Mouse (Mus musculus): ENCODE measurements around the gene Thop1. TPM values are rescaled to one million over a fixed set of nuclear protein-coding genes. Genes with fewer than 3 reads are reported as not detected.
A peak's percentile ranks its signal among the peaks of the same experiment; 100 is the strongest.
"Not testable (repeated sequence)": the region's sequence is repeated elsewhere in the genome, so short reads cannot be mapped to it uniquely, and the experiment has no call there.

Gene Thop1
- polyA plus RNA-seq, 1 experiment from 2014 or later, result 113 TPM

GRCm38 (mm10) chr10:81064519-81064918 is 5.3 kb upstream of the Thop1 start:
- H3K27ac ChIP-seq; H3K4me1 ChIP-seq; H3K27me3 ChIP-seq (ENCODE audit: low read depth, poor library complexity, severe bottlenecking); H3K4me3 ChIP-seq; H3K36me3 ChIP-seq; H3K9me3 ChIP-seq (replicated peaks); DNase-seq (ENCODE audit: low spot score): not testable (repeated sequence)
- 85% methylated on average over 8 of the region's 8 CpGs for WGBS

- Histone ChIP-seq H3K9me3 (replicated peaks) (no peaks in the 10 kb centered on the region), H3K27ac (no peak overlapping the region), H3K27me3 (ENCODE audit: low read depth, poor library complexity, severe bottlenecking) (no peaks in the 10 kb centered on the region), H3K4me3 (no peak overlapping the region), H3K4me1 (peaks cover 23% of the 10 kb centered on the region), H3K36me3 (peaks cover 25% of the 10 kb centered on the region)
- 77% methylated on average over 5 of the region's 5 CpGs for WGBS
- DNase-seq (ENCODE audit: low spot score), result no peak
Measured at GRCm38 (mm10) chr10:81068706-81069105, 1.1 kb upstream of the Thop1 start.

GRCm38 (mm10) chr10:81072290-81072689 is 2.5 kb downstream of the Thop1 start:
- Histone ChIP-seq H3K4me3 (no peak overlapping the region), H3K4me1 (peaks cover 23% of the 10 kb centered on the region), H3K27me3 (ENCODE audit: low read depth, poor library complexity, severe bottlenecking) (no peaks in the 10 kb centered on the region), H3K36me3 (peaks cover 60% of the 10 kb centered on the region), H3K27ac (no peak overlapping the region), H3K9me3 (replicated peaks) (no peaks in the 10 kb centered on the region)
- no peak for DNase-seq (ENCODE audit: low spot score)
- 98% methylated on average over 8 of the region's 8 CpGs for WGBS

GRCm38 (mm10) chr10:81073464-81073863 is 3.6 kb downstream of the Thop1 start:
- peaks cover 23% of the 10 kb centered on the region for H3K4me1 ChIP-seq
- H3K36me3 ChIP-seq, result peaks cover 71% of the 10 kb centered on the region
- H3K4me3 ChIP-seq, result no peak overlapping the region
- 68% methylated on average over 7 of the region's 7 CpGs for WGBS
- DNase-seq (ENCODE audit: low spot score), result peak; percentile 46
- H3K27me3 ChIP-seq (ENCODE audit: low read depth, poor library complexity, severe bottlenecking), result no peaks in the 10 kb centered on the region
- H3K27ac ChIP-seq, result no peak overlapping the region
- no peaks in the 10 kb centered on the region for H3K9me3 ChIP-seq (replicated peaks)

GRCm38 (mm10) chr10:81075734-81076133 is 5.9 kb downstream of the Thop1 start:
- no peaks in the 10 kb centered on the region for H3K9me3 ChIP-seq (replicated peaks)
- WGBS, result 92% methylated on average over 8 of the region's 8 CpGs
- peaks cover 8% of the 10 kb centered on the region for H3K4me1 ChIP-seq
- no peak overlapping the region for H3K4me3 ChIP-seq
- H3K36me3 ChIP-seq, result peaks cover 94% of the 10 kb centered on the region
- no peak for DNase-seq (ENCODE audit: low spot score)
- H3K27ac ChIP-seq, result no peak overlapping the region
- no peaks in the 10 kb centered on the region for H3K27me3 ChIP-seq (ENCODE audit: low read depth, poor library complexity, severe bottlenecking)

- Histone ChIP-seq H3K4me3 (no peak overlapping the region), H3K4me1 (peaks cover 2% of the 10 kb centered on the region), H3K27me3 (ENCODE audit: low read depth, poor library complexity, severe bottlenecking) (no peaks in the 10 kb centered on the region), H3K9me3 (replicated peaks) (no peaks in the 10 kb centered on the region), H3K27ac (no peak overlapping the region), H3K36me3 (peaks cover 99% of the 10 kb centered on the region)
- no peak for DNase-seq (ENCODE audit: low spot score)
- 100% methylated on average over 1 of the region's 1 CpGs for WGBS
Measured at GRCm38 (mm10) chr10:81076356-81076755, 6.5 kb downstream of the Thop1 start.

GRCm38 (mm10) chr10:81077916-81078315 is 8.1 kb downstream of the Thop1 start:
- 93% methylated on average over 11 of the region's 11 CpGs for WGBS

GRCm38 (mm10) chr10:81080008-81080655 is 10.3 kb downstream of the Thop1 start:
- H3K27ac ChIP-seq, result no peak overlapping the region
- 94% methylated on average over 31 of the region's 31 CpGs for WGBS

More at GRCm38 (mm10) chr10:81077916-81078315, 8.1 kb downstream of the Thop1 start:
- Histone ChIP-seq H3K4me1 (no peaks in the 10 kb centered on the region), H3K27me3 (ENCODE audit: low read depth, poor library complexity, severe bottlenecking) (no peaks in the 10 kb centered on the region), H3K36me3 (peaks cover 99% of the 10 kb centered on the region), H3K27ac (no peak overlapping the region), H3K4me3 (no peak overlapping the region), H3K9me3 (replicated peaks) (no peaks in the 10 kb centered on the region)
- DNase-seq (ENCODE audit: low spot score), result no peak

GRCm38 (mm10) chr10:81082168-81082960 is 12.5 kb downstream of the Thop1 start:
- Histone ChIP-seq H3K9me3 (replicated peaks) (no peaks in the 10 kb centered on the region), H3K4me1 (no peaks in the 10 kb centered on the region), H3K27ac (no peak overlapping the region), H3K27me3 (ENCODE audit: low read depth, poor library complexity, severe bottlenecking) (no peaks in the 10 kb centered on the region), H3K4me3 (no peak overlapping the region), H3K36me3 (peaks cover 63% of the 10 kb centered on the region)
- DNase-seq (ENCODE audit: low spot score), result peak; percentile 67
- 84% methylated on average over 7 of the region's 7 CpGs for WGBS

More at GRCm38 (mm10) chr10:81080008-81080655, 10.3 kb downstream of the Thop1 start:
- peaks cover 84% of the 10 kb centered on the region for H3K36me3 ChIP-seq
- H3K4me1 ChIP-seq, result no peaks in the 10 kb centered on the region
- no peaks in the 10 kb centered on the region for H3K9me3 ChIP-seq (replicated peaks)
- no peaks in the 10 kb centered on the region for H3K27me3 ChIP-seq (ENCODE audit: low read depth, poor library complexity, severe bottlenecking)
- no peak overlapping the region for H3K4me3 ChIP-seq
- no peak for DNase-seq (ENCODE audit: low spot score)

- 52% methylated on average over 2 of the region's 2 CpGs for WGBS
- no peak overlapping the region for H3K4me3 ChIP-seq
- peaks cover 16% of the 10 kb centered on the region for H3K36me3 ChIP-seq
- no peak overlapping the region for H3K27ac ChIP-seq
- no peaks in the 10 kb centered on the region for H3K9me3 ChIP-seq (replicated peaks)
- no peak for DNase-seq (ENCODE audit: low spot score)
- H3K27me3 ChIP-seq (ENCODE audit: low read depth, poor library complexity, severe bottlenecking), result no peaks in the 10 kb centered on the region
- H3K4me1 ChIP-seq, result peaks cover 14% of the 10 kb centered on the region
Measured at GRCm38 (mm10) chr10:81087021-81087420, 17.2 kb downstream of the Thop1 start.

GRCm38 (mm10) chr10:81089216-81089615 is 19.4 kb downstream of the Thop1 start:
- H3K9me3 ChIP-seq (replicated peaks), result no peaks in the 10 kb centered on the region
- WGBS, result 70% methylated on average over 2 of the region's 2 CpGs
- 0 out of 2 replicates have a peak, but pooled peaks cover 4% of the 10 kb centered on the region for H3K27me3 ChIP-seq (ENCODE audit: low read depth, poor library complexity, severe bottlenecking)
- H3K36me3 ChIP-seq, result no peaks in the 10 kb centered on the region
- 0 out of 2 replicates have a peak overlapping the region, but pooled peaks have one; percentile 30 for H3K27ac ChIP-seq
- peaks cover 14% of the 10 kb centered on the region for H3K4me1 ChIP-seq
- no peak overlapping the region for H3K4me3 ChIP-seq
- peak; percentile 48 for DNase-seq (ENCODE audit: low spot score)

GRCm38 (mm10) chr10:81090621-81091020 is 20.8 kb downstream of the Thop1 start:
- Histone ChIP-seq H3K27me3 (ENCODE audit: low read depth, poor library complexity, severe bottlenecking) (0 out of 2 replicates have a peak, but pooled peaks cover 4% of the 10 kb centered on the region), H3K4me3 (no peak overlapping the region), H3K9me3 (replicated peaks) (no peaks in the 10 kb centered on the region), H3K27ac (no peak overlapping the region), H3K36me3 (no peaks in the 10 kb centered on the region), H3K4me1 (peaks cover 15% of the 10 kb centered on the region)
- DNase-seq (ENCODE audit: low spot score), result no peak
- WGBS, result 71% methylated on average over 7 of the region's 7 CpGs

All from limb, embryonic 10.5 days (tissue).